Mouse (Mus musculus) bone marrow, adult 2 months (tissue): Measurements from ENCODE around the gene Gm26741.
A peak's percentile ranks its signal among the peaks of the same experiment; 100 is the strongest.

Experiments used
- CTCF ChIP-seq: fragments of 200-500 bp; IDR thresholded peaks from 2 replicates; pipeline ENCODE4 v1.5.1; 2011; ENCODE audit warnings: low read length, control low read depth; ENCODE audit not compliant: control insufficient read depth, insufficient read depth
- POLR2A ChIP-seq: fragments of 200-500 bp; IDR thresholded peaks from 2 replicates; pipeline ENCODE4 v1.6.1; 2011; ENCODE audit warnings: low read depth, mild to moderate bottlenecking, control low read depth, low read length, borderline replicate concordance; ENCODE audit not compliant: control insufficient read depth

- TF ChIP-seq CTCF (no peak), POLR2A (peak; percentile 74; the same call in 1 of the 2 replicates)
Measured at GRCm38 (mm10) chr10:52381845-52382591, 23.5 kb downstream of the Gm26741 start, which contains the start of gene Gopc.
